Mouse (Mus musculus) limb, embryonic 11.5 days (tissue): ENCODE data around the gene Kcnv2. TPM values are rescaled to one million over a fixed set of nuclear protein-coding genes. Genes with fewer than 3 reads are reported as not detected.

Experiments used
- ATAC-seq: fragments of 200-750 bp; cut with Nextera tagmentation; 2 replicates; pipeline ENCODE4 v1.8.0; 2017; ENCODE audit warnings: low read depth; ENCODE audit not compliant: insufficient number of reproducible peaks, low FRiP score, low TSS enrichment
- DNase-seq: peaks from one replicate; pipeline ENCODE4 v3.0.0-alpha.2; 2015; ENCODE audit warnings: low spot score
- H3K27ac ChIP-seq: fragments of 300-500 bp; sonication (generic); replicated peaks from 2 replicates; pipeline ENCODE4 v1.5.1; 2014; ENCODE audit warnings: low read depth, mild to moderate bottlenecking, low read length
- H3K27me3 ChIP-seq: fragments of 300-500 bp; sonication (generic); 2 replicates; pipeline ENCODE4 v1.6.1; 2014; ENCODE audit warnings: mild to moderate bottlenecking, low read length, mixed read lengths; ENCODE audit not compliant: control insufficient read depth, insufficient read depth
- H3K36me3 ChIP-seq: fragments of 300-500 bp; sonication (generic); 2 replicates; pipeline ENCODE4 v1.6.1; 2014; ENCODE audit warnings: mild to moderate bottlenecking, low read length, moderate library complexity, mixed read lengths; ENCODE audit not compliant: control insufficient read depth, insufficient read depth
- H3K4me1 ChIP-seq: fragments of 300-500 bp; sonication (generic); 2 replicates; pipeline ENCODE4 v1.6.1; 2014; ENCODE audit warnings: low read length, mixed read lengths; ENCODE audit not compliant: control insufficient read depth, insufficient read depth
- H3K4me2 ChIP-seq: fragments of 300-500 bp; sonication (generic); 2 replicates; pipeline ENCODE4 v1.6.1; 2014; ENCODE audit warnings: low read depth, mild to moderate bottlenecking, moderate library complexity; ENCODE audit not compliant: severe bottlenecking
- H3K4me3 ChIP-seq: fragments of 300-500 bp; sonication (generic); 2 replicates; pipeline ENCODE4 v1.5.1; 2014; ENCODE audit warnings: low read depth, low read length
- H3K9ac ChIP-seq: fragments of 300-500 bp; sonication (generic); 2 replicates; pipeline ENCODE4 v1.6.1; 2014; ENCODE audit warnings: mild to moderate bottlenecking, low read length
- H3K9me3 ChIP-seq: fragments of 300-500 bp; sonication (generic); 2 replicates; pipeline ENCODE4 v1.6.1; 2016; ENCODE audit warnings: low read length; ENCODE audit not compliant: control insufficient read depth
- WGBS: fragments of 180-500 bp; shearing (Covaris S2); extraction: QIAGEN DNeasy Blood & Tissue Kit; methylation state at CpG from one replicate; pipeline ENCODE4 v1.1.7; 2014; 5-methylcytosine and 5-hydroxymethylcytosine counted together
- polyA plus RNA-seq: library from polyadenylated mRNA; unstranded; fragments of >200 nt; fragmentation: Nextera tagmentation; extraction: Ambion mirVana; gene quantifications from 2 replicates; pipeline ENCODE4 v1.2.1, GENCODE M21; 2014

Kcnv2 gene
- polyA plus RNA-seq, 1 experiment from 2014 or later = not detected

DNA sequence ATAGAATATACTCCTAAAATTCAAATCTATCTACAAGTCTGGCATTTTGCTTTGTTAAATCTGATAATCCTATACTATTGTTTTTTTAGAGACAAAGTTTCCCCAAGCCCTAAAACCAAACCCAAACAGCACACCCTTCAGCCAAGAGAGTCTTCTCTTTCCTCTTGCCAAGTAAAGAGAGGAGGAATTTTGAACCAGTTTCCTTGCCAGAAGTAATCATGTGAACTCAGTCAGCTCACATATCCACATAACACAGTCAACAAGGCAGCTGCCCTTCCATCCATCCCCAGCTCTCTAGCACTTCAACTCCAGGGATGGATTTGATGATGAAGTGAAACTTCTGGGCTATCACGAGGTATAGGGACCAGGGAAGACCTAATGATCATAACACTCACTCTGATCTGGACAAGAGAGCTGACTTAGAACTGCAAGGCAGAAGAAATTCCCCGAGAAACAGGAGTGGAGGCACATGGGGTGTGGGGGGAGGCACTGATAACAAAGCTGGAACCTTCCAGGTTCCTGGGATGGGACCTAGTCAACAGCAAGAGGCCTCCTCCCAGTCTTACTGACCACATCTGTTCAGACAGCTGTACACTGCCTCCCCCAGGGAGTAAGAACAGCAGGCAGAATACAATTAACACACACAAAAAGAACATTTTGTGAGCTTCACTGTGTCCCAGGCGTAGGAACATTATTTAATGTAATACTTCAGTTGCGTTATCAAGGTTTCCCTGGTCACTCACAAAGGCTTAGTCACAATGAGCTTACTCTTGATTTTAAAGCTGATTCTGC is 13.9 kb downstream of the Kcnv2 start:
- no peak overlapping the region for H3K4me2 ChIP-seq
- H3K36me3 ChIP-seq = no peaks in the 10 kb centered on the region
- no peak for DNase-seq
- H3K27ac ChIP-seq = no peak overlapping the region
- no peak overlapping the region for H3K9ac ChIP-seq
- no peaks in the 10 kb centered on the region for H3K9me3 ChIP-seq
- no peaks in the 10 kb centered on the region; the same call in 1 of the 2 replicates for H3K4me1 ChIP-seq
- ATAC-seq = no peak
- H3K4me3 ChIP-seq = no peak overlapping the region
- WGBS = 81% methylated on average over 4 of the region's 4 CpGs
- H3K27me3 ChIP-seq = no peaks in the 10 kb centered on the region

DNA sequence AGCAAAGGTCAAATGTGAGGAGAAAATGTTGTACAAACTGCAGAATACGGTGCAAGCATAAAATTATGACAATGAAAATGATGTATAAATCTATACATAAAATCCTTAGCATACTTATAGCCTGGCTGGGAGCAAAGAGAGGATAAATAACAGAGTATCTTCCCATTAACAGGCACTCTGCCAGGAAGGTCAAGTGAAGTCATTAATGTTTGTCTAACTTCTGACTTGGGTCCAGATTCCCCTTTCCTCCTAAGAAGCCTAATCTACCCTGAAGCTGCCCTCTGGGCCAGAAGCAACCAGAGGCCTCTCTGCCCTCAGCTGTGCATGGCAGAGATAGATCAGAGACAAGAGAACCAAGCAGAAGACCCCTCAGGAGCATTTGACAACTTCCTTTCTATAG is 24.1 kb downstream of the Kcnv2 start:
- no peaks in the 10 kb centered on the region for H3K9me3 ChIP-seq
- no peak overlapping the region for H3K9ac ChIP-seq
- 91% methylated on average over 1 of the region's 1 CpGs for WGBS
- H3K27ac ChIP-seq = no peak overlapping the region
- H3K4me2 ChIP-seq = no peak overlapping the region
- H3K4me1 ChIP-seq = no peaks in the 10 kb centered on the region
- H3K36me3 ChIP-seq = no peaks in the 10 kb centered on the region
- H3K27me3 ChIP-seq = no peaks in the 10 kb centered on the region
- DNase-seq (no peak), ATAC-seq (no peak)
- H3K4me3 ChIP-seq = no peak overlapping the region

DNA sequence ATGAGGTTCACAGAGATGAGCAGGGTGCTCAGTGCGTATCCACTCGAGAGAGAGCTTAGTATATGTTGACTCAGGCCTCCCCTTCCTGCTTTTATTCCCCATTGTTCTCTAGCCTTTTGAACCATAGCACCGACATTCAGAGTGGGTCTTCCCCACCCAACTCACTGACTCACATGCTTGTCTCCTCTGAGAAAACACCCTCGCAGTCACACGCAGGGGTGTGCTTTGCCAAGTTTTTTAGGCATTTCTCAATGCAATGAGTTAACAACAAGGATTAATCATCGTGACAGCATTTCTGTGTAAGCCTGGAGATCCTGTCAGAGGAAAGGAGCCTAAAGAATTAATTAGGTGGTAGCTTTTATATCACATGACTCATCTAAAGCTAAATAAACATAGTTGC is 29.3 kb downstream of the Kcnv2 start:
- H3K4me3 ChIP-seq = no peak overlapping the region
- no peak for ATAC-seq
- no peak overlapping the region for H3K9ac ChIP-seq
- DNase-seq = no peak
- H3K9me3 ChIP-seq = no peaks in the 10 kb centered on the region
- no peak overlapping the region for H3K27ac ChIP-seq
- WGBS = 85% methylated on average over 6 of the region's 6 CpGs
- no peaks in the 10 kb centered on the region for H3K27me3 ChIP-seq
- H3K36me3 ChIP-seq = no peaks in the 10 kb centered on the region
- H3K4me2 ChIP-seq = no peak overlapping the region
- H3K4me1 ChIP-seq = no peaks in the 10 kb centered on the region

DNA sequence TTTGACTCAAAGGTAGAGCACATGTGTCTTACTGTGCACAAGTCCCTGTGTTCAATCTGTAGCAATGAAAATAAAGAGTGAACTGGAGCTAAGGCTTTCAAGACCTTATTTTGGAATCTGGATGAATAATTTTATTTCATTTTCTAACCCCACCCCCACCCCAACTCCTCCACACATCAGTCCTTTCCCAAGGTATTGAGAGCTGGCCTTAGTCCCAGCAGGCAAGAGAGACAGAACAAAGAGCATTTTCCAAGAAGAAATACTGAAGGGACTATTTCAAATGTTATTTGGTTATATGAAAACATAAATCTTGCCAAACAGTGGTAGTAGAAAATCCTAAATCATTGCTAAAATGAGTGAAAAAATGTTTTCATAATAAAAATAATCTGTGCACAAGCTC is 38.0 kb downstream of the Kcnv2 start:
- H3K27me3 ChIP-seq = no peaks in the 10 kb centered on the region
- H3K9ac ChIP-seq = no peak overlapping the region
- DNase-seq (no peak), ATAC-seq (no peak)
- no peak overlapping the region for H3K27ac ChIP-seq
- H3K36me3 ChIP-seq = no peaks in the 10 kb centered on the region
- no peak overlapping the region for H3K4me2 ChIP-seq
- no peak overlapping the region for H3K4me3 ChIP-seq
- H3K9me3 ChIP-seq = no peaks in the 10 kb centered on the region
- 0 out of 2 replicates have a peak, but pooled peaks cover 4% of the 10 kb centered on the region for H3K4me1 ChIP-seq

DNA sequence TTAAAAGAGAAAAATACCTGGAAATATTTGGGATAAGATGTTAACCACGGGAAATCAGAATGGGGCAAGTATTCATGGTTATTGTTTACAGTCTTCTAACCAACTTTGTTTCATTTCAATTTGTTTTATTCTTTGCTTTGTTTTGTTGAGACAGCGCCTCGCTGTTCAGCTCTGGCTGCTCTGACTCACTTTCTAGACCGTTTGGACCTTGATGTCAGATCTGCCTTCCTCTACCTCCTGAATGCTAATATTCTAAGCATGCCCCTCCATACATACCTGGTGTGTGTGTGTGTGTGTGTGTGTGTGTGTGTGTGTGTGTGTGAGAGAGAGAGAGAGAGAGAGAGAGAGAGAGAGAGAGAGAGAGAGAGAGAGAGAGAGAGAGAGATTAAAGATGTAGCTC is 41.5 kb downstream of the Kcnv2 start:
- Histone ChIP-seq H3K9ac (no peak overlapping the region), H3K4me1 (0 out of 2 replicates have a peak, but pooled peaks cover 4% of the 10 kb centered on the region), H3K4me3 (no peak overlapping the region), H3K27ac (no peak overlapping the region), H3K27me3 (no peaks in the 10 kb centered on the region), H3K9me3 (no peaks in the 10 kb centered on the region), H3K36me3 (no peaks in the 10 kb centered on the region), H3K4me2 (peak overlapping the region; percentile 39; the same call in 1 of the 2 replicates)
- 80% methylated on average over 4 of the region's 4 CpGs for WGBS
- no peak for ATAC-seq
- no peak for DNase-seq

DNA sequence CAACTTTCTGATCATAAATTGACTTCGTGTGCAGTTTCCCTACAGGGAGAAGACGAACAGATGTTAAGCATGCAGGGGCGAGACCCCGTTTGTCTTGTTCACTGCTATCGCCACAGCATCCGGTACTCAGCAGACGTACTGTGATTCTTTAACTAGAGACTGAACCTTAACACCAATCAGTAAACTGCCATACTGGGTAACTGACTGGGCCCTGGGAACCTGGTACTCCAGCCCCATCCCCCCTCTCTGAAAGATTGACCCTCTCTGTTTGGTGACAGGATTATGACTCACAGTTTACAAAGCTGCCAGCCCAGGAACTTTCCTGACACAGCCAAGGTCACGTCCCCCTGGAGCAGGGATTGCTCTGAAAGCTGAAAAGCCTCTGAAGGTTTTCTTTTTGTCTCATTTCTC is 42.1 kb downstream of the Kcnv2 start:
- ATAC-seq (no peak), DNase-seq (peak; percentile 58)
- Histone ChIP-seq H3K4me3 (no peak overlapping the region), H3K9me3 (no peaks in the 10 kb centered on the region), H3K4me2 (peak overlapping the region; percentile 39), H3K9ac (peak overlapping the region; percentile 27; the same call in 1 of the 2 replicates), H3K4me1 (0 out of 2 replicates have a peak, but pooled peaks cover 4% of the 10 kb centered on the region), H3K36me3 (no peaks in the 10 kb centered on the region), H3K27me3 (no peaks in the 10 kb centered on the region), H3K27ac (no peak overlapping the region)
- WGBS = 4% methylated on average over 8 of the region's 8 CpGs

DNA sequence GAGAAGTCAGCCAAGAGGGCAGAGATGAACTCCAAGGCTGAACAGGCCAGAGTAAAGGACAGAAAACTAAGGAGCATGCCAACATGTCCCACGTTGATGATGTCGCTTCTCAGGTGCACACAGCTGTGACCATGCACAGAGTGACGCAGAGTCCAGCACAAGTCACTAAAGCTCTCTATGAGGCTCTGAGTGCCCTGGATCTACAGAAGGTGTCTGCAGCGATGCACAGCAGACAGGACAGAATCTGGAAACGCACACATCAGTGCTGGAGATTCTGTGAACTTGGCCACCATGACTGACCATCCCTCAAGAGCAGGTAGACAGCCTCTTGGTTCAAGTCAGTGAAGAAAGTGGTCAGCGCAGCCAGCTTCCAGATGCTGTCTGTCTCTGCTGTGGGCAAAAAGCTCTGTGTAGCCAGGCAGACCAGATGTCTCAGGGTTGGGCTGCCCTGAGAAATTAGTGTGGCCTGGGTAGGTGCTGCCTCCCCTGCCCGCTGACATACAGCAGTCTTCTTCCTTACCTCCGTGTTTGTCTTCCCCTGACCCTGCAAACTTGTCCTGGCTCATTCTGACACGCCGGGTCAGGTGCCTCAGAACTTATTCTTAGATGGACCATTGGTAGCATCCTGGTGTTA is 43.8 kb downstream of the Kcnv2 start:
- H3K27ac ChIP-seq = no peak overlapping the region
- no peaks in the 10 kb centered on the region for H3K9me3 ChIP-seq
- no peak overlapping the region for H3K4me2 ChIP-seq
- no peak overlapping the region for H3K4me3 ChIP-seq
- H3K9ac ChIP-seq = no peak overlapping the region
- 0 out of 2 replicates have a peak, but pooled peaks cover 4% of the 10 kb centered on the region for H3K4me1 ChIP-seq
- ATAC-seq (no peak), DNase-seq (no peak)
- no peaks in the 10 kb centered on the region for H3K36me3 ChIP-seq
- H3K27me3 ChIP-seq = no peaks in the 10 kb centered on the region
- WGBS = 74% methylated on average over 10 of the region's 10 CpGs

DNA sequence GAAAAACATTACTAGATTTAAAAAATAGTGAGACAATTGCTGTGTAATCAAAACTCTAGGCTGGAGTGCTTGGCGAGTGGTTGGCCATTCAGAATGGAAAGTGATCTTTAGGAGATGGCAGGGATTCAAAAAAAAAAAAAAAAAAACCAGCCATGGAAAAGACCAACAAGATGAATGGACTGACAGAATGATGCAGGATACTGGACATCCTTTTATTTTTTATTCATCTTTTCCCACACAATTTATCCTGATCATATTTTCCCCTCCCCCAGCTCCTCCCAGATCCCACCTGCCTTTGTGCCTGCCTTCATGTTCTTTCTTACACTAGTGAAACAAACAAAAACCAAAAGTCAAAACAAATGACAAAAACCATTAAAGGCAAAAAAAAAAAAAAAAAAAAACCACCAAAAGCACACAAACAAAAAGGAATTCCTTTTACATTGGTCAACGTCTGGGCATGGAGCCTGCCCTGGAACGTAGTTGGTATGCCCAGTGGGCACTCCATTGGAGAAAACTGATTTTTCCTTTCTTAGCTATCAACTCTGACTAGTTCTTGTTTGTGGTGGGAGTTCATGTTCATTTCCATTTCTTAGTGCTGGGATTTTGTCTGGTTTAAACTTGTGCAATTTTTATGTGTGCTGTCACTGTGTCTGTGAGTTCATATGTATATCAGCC is 47.2 kb downstream of the Kcnv2 start:
- no peak overlapping the region for H3K4me2 ChIP-seq
- no peak for DNase-seq
- no peaks in the 10 kb centered on the region for H3K27me3 ChIP-seq
- WGBS = 89% methylated on average over 3 of the region's 3 CpGs
- H3K27ac ChIP-seq = no peak overlapping the region
- H3K4me3 ChIP-seq = no peak overlapping the region
- no peak for ATAC-seq
- no peak overlapping the region for H3K9ac ChIP-seq
- H3K36me3 ChIP-seq = no peaks in the 10 kb centered on the region
- H3K4me1 ChIP-seq = 0 out of 2 replicates have a peak, but pooled peaks cover under 1% of the 10 kb centered on the region
- H3K9me3 ChIP-seq = no peaks in the 10 kb centered on the region
